Mouse (Mus musculus): ENCODE data around the gene Crygb. TPM values are rescaled to one million over a fixed set of nuclear protein-coding genes. Genes with fewer than 3 reads are reported as not detected.
"Not testable (repeated sequence)": the region's sequence is repeated elsewhere in the genome, so short reads cannot be mapped to it uniquely, and the experiment has no call there.

Gene Crygb
- polyA plus RNA-seq, 1 experiment from 2014 or later: not detected

- Histone ChIP-seq H3K4me1 (peaks cover 7% of the 10 kb centered on the region), H3K9me3 (no peaks in the 10 kb centered on the region), H3K36me3 (no peaks in the 10 kb centered on the region), H3K27me3 (ENCODE audit: insufficient read depth, poor library complexity, severe bottlenecking) (no peaks in the 10 kb centered on the region), H3K27ac (no peak overlapping the region), H3K4me3 (no peak overlapping the region)
- WGBS: 57% methylated on average over 7 of the region's 7 CpGs
- no peak for DNase-seq (ENCODE audit: low spot score)
Observed at GRCm38 (mm10) chr1:65051696-65052095, 30.4 kb downstream of the Crygb start.

- not testable (repeated sequence) for H3K36me3 ChIP-seq; H3K27ac ChIP-seq; H3K9me3 ChIP-seq; H3K4me1 ChIP-seq; DNase-seq (ENCODE audit: low spot score); H3K4me3 ChIP-seq; H3K27me3 ChIP-seq (ENCODE audit: insufficient read depth, poor library complexity, severe bottlenecking)
- WGBS: 82% methylated on average over 11 of the region's 12 CpGs
Observed at GRCm38 (mm10) chr1:65050952-65051351, 31.1 kb downstream of the Crygb start, which contains the start of gene Cryge. Cryge (minus strand) TSS chr1:65051149.

- no peak for DNase-seq (ENCODE audit: low spot score)
Observed at GRCm38 (mm10) chr1:65048781-65049180, 33.3 kb downstream of the Crygb start.

GRCm38 (mm10) chr1:65046401-65047109, 35.5 kb downstream of the Crygb start:
- H3K4me1 ChIP-seq: no peaks in the 10 kb centered on the region

More at GRCm38 (mm10) chr1:65048781-65049180, 33.3 kb downstream of the Crygb start:
- no peaks in the 10 kb centered on the region for H3K27me3 ChIP-seq (ENCODE audit: insufficient read depth, poor library complexity, severe bottlenecking)
- H3K27ac ChIP-seq: no peak overlapping the region
- no peak overlapping the region for H3K4me3 ChIP-seq
- H3K36me3 ChIP-seq: no peaks in the 10 kb centered on the region
- H3K9me3 ChIP-seq: no peaks in the 10 kb centered on the region
- WGBS: 61% methylated on average over 12 of the region's 12 CpGs
- peaks cover 7% of the 10 kb centered on the region for H3K4me1 ChIP-seq

GRCm38 (mm10) chr1:65043433-65043832, 38.7 kb downstream of the Crygb start:
- Histone ChIP-seq H3K27me3 (ENCODE audit: insufficient read depth, poor library complexity, severe bottlenecking) (no peaks in the 10 kb centered on the region), H3K27ac (no peak overlapping the region), H3K4me3 (no peak overlapping the region), H3K36me3 (no peaks in the 10 kb centered on the region), H3K9me3 (no peaks in the 10 kb centered on the region), H3K4me1 (peaks cover 3% of the 10 kb centered on the region; the same call in 1 of the 2 replicates)
- DNase-seq (ENCODE audit: low spot score): no peak
- WGBS: 79% methylated on average over 2 of the region's 2 CpGs

More at GRCm38 (mm10) chr1:65046401-65047109, 35.5 kb downstream of the Crygb start:
- 40% methylated on average over 8 of the region's 8 CpGs for WGBS
- Histone ChIP-seq H3K36me3 (no peaks in the 10 kb centered on the region), H3K27me3 (ENCODE audit: insufficient read depth, poor library complexity, severe bottlenecking) (no peaks in the 10 kb centered on the region), H3K27ac (no peak overlapping the region), H3K9me3 (no peaks in the 10 kb centered on the region), H3K4me3 (no peak overlapping the region)
- no peak for DNase-seq (ENCODE audit: low spot score)

GRCm38 (mm10) chr1:65041837-65042236, 40.3 kb downstream of the Crygb start:
- 92% methylated on average over 3 of the region's 3 CpGs for WGBS
- DNase-seq (ENCODE audit: low spot score): no peak
- no peaks in the 10 kb centered on the region for H3K36me3 ChIP-seq
- H3K27ac ChIP-seq: no peak overlapping the region
- no peak overlapping the region for H3K4me3 ChIP-seq
- H3K27me3 ChIP-seq (ENCODE audit: insufficient read depth, poor library complexity, severe bottlenecking): no peaks in the 10 kb centered on the region
- H3K4me1 ChIP-seq: peaks cover 3% of the 10 kb centered on the region; the same call in 1 of the 2 replicates
- no peaks in the 10 kb centered on the region for H3K9me3 ChIP-seq

GRCm38 (mm10) chr1:65040806-65041205, 41.3 kb downstream of the Crygb start:
- Histone ChIP-seq H3K9me3 (no peaks in the 10 kb centered on the region), H3K27ac (no peak overlapping the region), H3K4me1 (peaks cover 3% of the 10 kb centered on the region; the same call in 1 of the 2 replicates), H3K36me3 (no peaks in the 10 kb centered on the region), H3K27me3 (ENCODE audit: insufficient read depth, poor library complexity, severe bottlenecking) (no peaks in the 10 kb centered on the region), H3K4me3 (no peak overlapping the region)
- WGBS: 71% methylated on average over 6 of the region's 6 CpGs
- no peak for DNase-seq (ENCODE audit: low spot score)

- WGBS: 77% methylated on average over 3 of the region's 3 CpGs
- peaks cover 3% of the 10 kb centered on the region; the same call in 1 of the 2 replicates for H3K4me1 ChIP-seq
- no peaks in the 10 kb centered on the region for H3K27me3 ChIP-seq (ENCODE audit: insufficient read depth, poor library complexity, severe bottlenecking)
- no peaks in the 10 kb centered on the region for H3K36me3 ChIP-seq
- DNase-seq (ENCODE audit: low spot score): no peak
- no peak overlapping the region for H3K27ac ChIP-seq
- H3K9me3 ChIP-seq: no peaks in the 10 kb centered on the region
- no peak overlapping the region for H3K4me3 ChIP-seq
Observed at GRCm38 (mm10) chr1:65039679-65040078, 42.4 kb downstream of the Crygb start.

GRCm38 (mm10) chr1:65037542-65037941, 44.5 kb downstream of the Crygb start:
- no peaks in the 10 kb centered on the region for H3K36me3 ChIP-seq
- no peak overlapping the region for H3K4me3 ChIP-seq
- no peak for DNase-seq (ENCODE audit: low spot score)
- H3K27me3 ChIP-seq (ENCODE audit: insufficient read depth, poor library complexity, severe bottlenecking): no peaks in the 10 kb centered on the region
- H3K27ac ChIP-seq: no peak overlapping the region
- H3K4me1 ChIP-seq: peaks cover 3% of the 10 kb centered on the region; the same call in 1 of the 2 replicates
- WGBS: 55% methylated on average over 2 of the region's 2 CpGs
- no peaks in the 10 kb centered on the region for H3K9me3 ChIP-seq

- H3K27me3 ChIP-seq (ENCODE audit: insufficient read depth, poor library complexity, severe bottlenecking): no peaks in the 10 kb centered on the region
- DNase-seq (ENCODE audit: low spot score): no peak
- H3K9me3 ChIP-seq: no peaks in the 10 kb centered on the region
- H3K4me3 ChIP-seq: no peak overlapping the region
- H3K27ac ChIP-seq: no peak overlapping the region
- H3K36me3 ChIP-seq: no peaks in the 10 kb centered on the region
- no peaks in the 10 kb centered on the region for H3K4me1 ChIP-seq
- WGBS: 46% methylated on average over 3 of the region's 3 CpGs
Observed at GRCm38 (mm10) chr1:65035513-65035912, 46.6 kb downstream of the Crygb start.

GRCm38 (mm10) chr1:65032641-65033040, 49.4 kb downstream of the Crygb start, which contains the start of gene Akr1cl:
Akr1cl (minus strand) TSS chr1:65032759.
- no peaks in the 10 kb centered on the region for H3K9me3 ChIP-seq
- no peaks in the 10 kb centered on the region for H3K4me1 ChIP-seq
- H3K27ac ChIP-seq: no peak within 1 kb of the TSS
- H3K36me3 ChIP-seq: no peaks in the 10 kb centered on the region
- H3K27me3 ChIP-seq (ENCODE audit: insufficient read depth, poor library complexity, severe bottlenecking): no peaks in the 10 kb centered on the region
- no peak within 1 kb of the TSS for H3K4me3 ChIP-seq
- DNase-seq (ENCODE audit: low spot score): no peak

All from heart, embryonic 10.5 days (tissue).